Mouse (Mus musculus) cerebellum, postnatal 25 days (tissue): ENCODE results near the gene Zbtb7a.
A peak's percentile ranks its signal among the peaks of the same experiment; 100 is the strongest.

Experiments used
- DNase-seq, 2 experiments: peaks; one replicate each; pipeline ENCODE4 v3.0.0; 2021; ENCODE audit warnings: mixed read lengths in 2 of 2

Gene Zbtb7a

GRCm38 (mm10) chr10:81134966-81135681 lies at the start of gene Zbtb7a:
Zbtb7a (plus strand) TSS chr10:81135220.
- DNase-seq: peak; percentile 55 to 68

- DNase-seq: peak in 1 of 2 experiments; percentile 55
Observed at GRCm38 (mm10) chr10:81087021-81087420, 48.0 kb upstream of the Zbtb7a start.

- DNase-seq: no peak
Observed at GRCm38 (mm10) chr10:81089216-81089615, 45.8 kb upstream of the Zbtb7a start.

GRCm38 (mm10) chr10:81090621-81091020 lies 44.4 kb upstream of the Zbtb7a start:
- DNase-seq: peak in 1 of 2 experiments; percentile 3

DNA sequence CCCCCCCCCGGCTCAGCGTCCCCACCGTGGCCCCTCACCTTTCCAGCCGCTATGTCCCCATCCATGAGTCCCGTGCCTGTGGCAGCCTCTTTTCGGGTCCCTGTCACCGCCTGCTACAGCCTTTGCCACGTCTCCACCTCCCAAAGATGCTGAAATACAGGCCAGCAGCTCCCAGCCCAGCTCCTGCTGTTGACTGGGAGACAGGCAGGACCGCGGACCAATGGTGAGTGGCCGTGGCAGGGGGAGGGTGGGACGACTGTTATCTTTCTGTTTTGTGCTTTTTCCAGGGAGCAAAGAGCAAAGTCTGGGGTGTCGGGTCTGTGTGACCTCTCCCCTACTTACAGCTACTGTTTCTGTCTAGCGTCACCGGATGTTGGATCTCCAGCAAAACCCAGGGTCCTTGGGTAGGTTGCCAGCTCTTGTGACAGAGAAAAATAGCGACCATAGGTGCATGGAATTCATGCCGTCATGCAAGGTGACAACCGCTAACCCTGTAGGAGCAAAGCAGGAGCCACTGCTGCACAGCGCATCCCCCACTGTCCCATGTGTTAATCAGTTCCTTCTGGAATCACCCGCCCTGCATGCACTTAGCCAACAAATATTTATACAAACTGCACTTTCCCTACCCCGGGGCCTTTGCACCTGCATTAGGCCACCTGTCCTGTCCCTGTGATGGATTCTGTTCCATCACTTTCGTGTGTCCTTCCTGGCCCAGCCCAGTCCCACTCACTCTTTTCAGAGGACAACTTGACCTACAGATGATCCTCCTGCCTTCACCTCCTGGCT lies 42.4 kb upstream of the Zbtb7a start:
- DNase-seq: no peak

- DNase-seq: no peak
Observed at GRCm38 (mm10) chr10:81094931-81095678, 39.9 kb upstream of the Zbtb7a start.

- peak; percentile 97 to 98 for DNase-seq
Observed at GRCm38 (mm10) chr10:81105565-81106112, 29.4 kb upstream of the Zbtb7a start, which contains the start of gene Map2k2. Map2k2 (plus strand) TSS chr10:81105915.

- DNase-seq: peak in 1 of 2 experiments; percentile 86
Observed at GRCm38 (mm10) chr10:81106113-81106721, 28.8 kb upstream of the Zbtb7a start.

GRCm38 (mm10) chr10:81112946-81113345 lies 22.1 kb upstream of the Zbtb7a start:
- DNase-seq: no peak

DNA sequence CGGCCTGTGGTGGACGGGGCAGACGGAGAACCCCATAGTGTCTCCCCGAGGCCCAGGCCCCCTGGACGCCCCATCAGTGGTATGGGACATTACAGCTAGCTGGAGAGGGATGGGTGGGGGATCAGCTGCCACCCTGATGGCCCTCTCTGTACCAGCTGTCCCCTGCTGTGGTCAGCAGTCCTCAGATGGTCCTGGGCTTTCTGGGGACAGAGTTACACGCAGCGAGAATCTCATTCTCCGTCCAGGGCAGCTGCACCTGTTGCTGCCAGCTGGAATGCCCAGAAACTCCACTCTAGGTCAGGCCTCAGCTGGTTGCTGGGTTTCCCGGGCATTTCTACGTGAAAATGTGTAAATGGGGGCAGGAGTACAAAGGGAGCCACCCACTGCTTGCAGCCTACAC lies 15.4 kb upstream of the Zbtb7a start:
- DNase-seq: no peak

DNA sequence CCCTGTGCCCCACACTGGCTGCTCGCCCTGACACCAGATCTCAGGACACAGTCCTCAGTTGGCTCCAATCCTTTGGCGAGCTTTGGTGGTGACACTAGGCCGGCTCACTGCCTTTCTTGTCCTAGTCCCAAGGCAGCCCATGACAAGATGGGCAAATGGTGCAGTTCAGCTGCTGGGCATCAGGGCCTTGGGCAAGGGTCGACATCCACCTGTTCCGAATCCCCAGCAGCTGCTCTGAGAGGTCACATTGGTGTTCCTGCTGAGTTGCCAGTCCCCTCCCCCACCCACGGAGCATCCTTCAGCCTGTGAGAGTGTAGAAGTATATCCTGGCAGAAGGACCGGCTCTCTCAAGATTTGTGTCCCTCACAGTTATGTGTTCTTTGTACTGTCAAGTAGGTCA lies 14.4 kb upstream of the Zbtb7a start:
- DNase-seq: peak in 1 of 2 experiments; percentile 20

DNA sequence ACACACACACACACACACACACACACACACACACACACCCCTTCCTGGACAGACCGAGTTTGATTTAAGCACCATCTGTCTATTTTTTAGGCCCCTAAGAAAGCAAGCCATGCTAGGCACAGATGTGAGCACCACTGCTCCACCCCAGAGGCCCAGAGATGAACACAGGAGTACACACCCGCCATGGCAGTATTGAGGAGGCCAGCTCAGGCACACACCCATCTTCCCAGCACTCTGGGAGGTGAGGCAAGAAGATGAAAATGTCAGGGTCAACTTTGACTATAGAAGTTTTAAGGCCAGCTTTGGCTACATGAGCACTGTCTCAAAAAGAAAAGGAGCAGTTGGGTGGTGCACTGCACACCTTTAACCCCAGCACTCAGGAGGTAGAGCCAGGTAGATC lies 12.1 kb upstream of the Zbtb7a start:
- no peak for DNase-seq

- DNase-seq: peak in 1 of 2 experiments; percentile 20
Observed at GRCm38 (mm10) chr10:81123500-81123899, 11.5 kb upstream of the Zbtb7a start.

GRCm38 (mm10) chr10:81134181-81134587 lies 836 bp upstream of the Zbtb7a start:
- peak in 1 of 2 experiments; percentile 61 for DNase-seq

- peak; percentile 82 to 85 for DNase-seq
Observed at GRCm38 (mm10) chr10:81135831-81136705, 1.0 kb downstream of the Zbtb7a start.

- peak; percentile 86 to 89 for DNase-seq
Observed at GRCm38 (mm10) chr10:81136706-81137231, 1.7 kb downstream of the Zbtb7a start.

DNA sequence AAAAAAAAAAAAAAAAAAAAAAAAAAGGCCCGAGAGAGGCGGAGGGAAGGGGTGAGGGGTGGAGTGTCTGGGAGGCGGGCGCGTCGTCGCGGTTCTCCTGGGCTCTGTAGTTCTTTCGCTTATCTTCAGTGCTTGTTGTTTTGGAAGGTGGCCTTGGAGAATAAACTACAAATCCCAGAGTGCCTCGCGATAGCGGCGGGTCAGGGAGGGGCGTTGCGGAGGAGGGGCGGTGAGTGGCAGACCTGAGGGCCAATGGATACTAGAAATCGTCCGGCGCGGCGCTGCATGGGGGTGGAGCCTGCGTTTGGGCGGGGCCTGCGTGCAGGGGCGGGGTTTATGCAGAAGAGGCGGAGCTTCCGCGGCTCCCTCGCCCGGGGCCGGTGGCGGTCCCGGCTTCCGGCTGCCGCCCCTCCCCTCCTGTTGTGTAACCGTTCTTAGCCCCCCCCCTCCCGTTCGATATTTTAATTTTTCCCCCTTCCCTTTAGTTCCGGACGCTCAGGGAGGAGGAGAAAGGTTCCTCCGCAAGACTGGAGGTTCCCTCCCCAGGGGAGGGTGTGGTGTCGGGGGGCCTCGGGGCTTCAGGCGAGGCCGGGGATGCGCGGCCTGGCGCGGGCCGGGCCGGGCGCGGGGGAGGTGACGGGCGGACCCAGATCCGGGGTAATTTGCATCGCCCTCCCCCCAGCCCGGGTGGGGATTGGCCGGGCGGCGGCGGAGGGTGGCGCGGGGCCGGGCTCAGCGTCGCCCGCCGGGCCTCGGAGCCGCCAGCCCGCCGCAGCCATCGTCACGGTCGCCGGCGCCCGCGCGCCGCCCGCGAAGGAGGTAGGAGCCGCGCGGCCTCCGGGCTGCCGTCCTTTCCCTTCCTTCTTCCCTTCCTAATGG lies 2.5 kb downstream of the Zbtb7a start:
- DNase-seq: peak; percentile 100

DNA sequence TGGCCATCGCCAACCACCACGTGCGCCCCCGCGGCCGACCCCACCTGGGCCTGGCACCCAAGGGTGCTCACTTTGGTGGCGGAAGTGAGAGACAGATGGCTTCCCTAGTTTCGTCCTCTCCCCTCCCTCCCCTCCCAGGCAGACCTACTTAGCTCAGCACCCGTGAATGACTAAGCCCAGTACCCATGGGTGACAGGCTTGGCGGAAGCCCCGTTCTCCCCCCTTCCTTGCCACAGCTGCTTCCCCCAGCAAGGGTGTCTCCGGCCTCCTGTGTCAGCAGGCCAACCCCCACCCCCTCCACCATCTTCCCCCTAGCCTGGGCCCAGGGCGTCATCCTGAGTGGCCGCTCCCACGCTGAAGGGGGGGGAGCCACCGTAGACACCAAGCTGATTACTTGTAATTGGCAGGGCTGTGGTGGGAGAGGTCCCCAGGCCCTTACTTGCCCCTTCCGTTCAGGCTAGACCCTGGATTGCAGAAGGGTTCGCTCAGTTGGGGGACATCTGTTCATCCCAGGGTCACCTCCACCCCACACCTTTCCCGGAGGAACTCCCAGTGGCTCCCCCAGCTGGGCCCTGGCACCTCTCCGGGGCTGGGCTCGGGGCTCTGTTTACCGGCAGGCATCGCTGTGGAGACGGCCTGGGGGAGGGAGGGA lies 3.2 kb downstream of the Zbtb7a start:
- peak; percentile 68 to 78 for DNase-seq

DNA sequence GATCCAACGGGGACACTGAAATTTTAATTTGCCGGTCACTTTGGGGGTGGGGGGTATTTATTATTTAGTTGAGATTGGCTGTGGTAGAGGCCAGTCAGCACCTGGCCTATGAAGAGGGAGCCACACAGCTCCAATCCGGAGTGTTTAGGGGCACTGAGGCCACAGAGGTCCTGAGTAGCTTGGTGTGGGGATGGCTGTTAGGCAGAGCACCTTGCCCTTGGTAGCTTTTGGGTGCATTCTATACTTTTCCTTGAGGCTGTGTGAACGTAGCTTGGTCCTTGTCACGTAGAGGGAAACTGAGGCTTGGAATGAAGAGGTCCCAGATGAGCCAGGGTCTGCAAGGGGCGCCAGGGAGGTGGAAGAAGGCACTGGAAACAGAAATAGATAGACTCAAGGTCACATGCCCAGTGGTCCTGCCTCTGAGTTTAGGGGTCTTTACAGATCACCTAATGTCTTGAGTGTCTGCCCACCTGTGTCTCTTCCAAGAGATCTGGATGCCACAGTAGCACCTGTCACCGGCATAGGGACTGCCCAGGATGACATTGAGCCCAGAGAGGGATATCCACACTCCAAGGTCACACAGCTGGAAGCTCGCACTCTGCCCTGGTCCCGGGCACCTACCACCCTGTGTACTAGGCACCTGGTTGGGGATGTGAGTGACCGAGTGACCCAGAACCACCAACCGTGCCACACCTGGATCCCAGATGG lies 4.0 kb downstream of the Zbtb7a start:
- peak in 1 of 2 experiments; percentile 48 for DNase-seq
